Mouse (Mus musculus) cortical plate, adult 2 months (tissue): Measurements from ENCODE around the gene Rasl10a.

Experiments used
- CTCF ChIP-seq: fragments of 200-500 bp; IDR thresholded peaks from 2 replicates; pipeline ENCODE4 v1.5.1; 2011; ENCODE audit warnings: mild to moderate bottlenecking, control low read depth, low read length; ENCODE audit not compliant: insufficient read depth; ENCODE audit errors: extremely low read depth
- POLR2A ChIP-seq: fragments of 200-500 bp; IDR thresholded peaks from 2 replicates; pipeline ENCODE4 v1.6.1; 2011; ENCODE audit warnings: mild to moderate bottlenecking, low read length, control low read depth; ENCODE audit not compliant: insufficient read depth; ENCODE audit errors: extremely low read depth

GRCm38 (mm10) chr11:5064282-5065055 lies 6.5 kb downstream of the Rasl10a start:
- no peak for TF ChIP-seq CTCF
- no peak for TF ChIP-seq POLR2A
